15 mouse cellular contexts compared by ENCODE assay signal in the genomic region with DNA sequence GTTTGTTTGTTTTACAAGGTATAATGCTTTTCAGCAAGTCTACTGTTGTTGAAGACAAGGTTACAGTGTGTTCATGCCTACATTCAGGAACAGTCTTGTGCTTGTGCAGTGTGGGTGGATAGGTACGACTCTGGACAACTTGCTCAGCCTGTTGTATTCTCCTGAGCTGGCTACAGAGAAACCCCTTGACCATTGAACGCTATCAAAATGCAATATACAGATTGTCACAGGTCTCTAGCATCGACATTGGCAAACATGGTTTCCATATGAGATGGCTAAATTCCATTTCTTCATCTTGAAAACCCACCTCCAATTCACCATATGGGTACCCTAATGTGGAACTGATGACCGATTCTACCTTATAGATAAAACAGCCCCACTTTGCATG. TPM values are rescaled to one million over a fixed set of nuclear protein-coding genes. Genes with fewer than 3 reads are reported as not detected.
DNase-seq lines count a peak whose midpoint lies in the region; ATAC-seq lines count a peak whose summit lies in the region.
"Had no signal": no experiment of that assay in that cellular context is flagged by ENCODE, and none has a peak within 500 bp of the region (broad histone marks: within the 10 kb centered on the region; RNA-seq: fewer than 3 reads in every experiment).

No protein-coding gene starts in this region.

- peak overlapping the region; percentile 91 for H3K27ac ChIP-seq in forebrain, embryonic 10.5 days
- H3K27ac ChIP-seq in hindbrain, embryonic 13.5 days: peak overlapping the region; percentile 80
- H3K27ac ChIP-seq in midbrain, embryonic 16.5 days (ENCODE audit: low read length): peak overlapping the region; percentile 14
- H3K27ac ChIP-seq: intestine, embryonic 15.5 days; stomach, embryonic 15.5 days had no signal

- 8% methylated on average over 4 of the region's 4 CpGs for WGBS in forebrain, embryonic 10.5 days
- 7% methylated on average over 4 of the region's 4 CpGs for WGBS in hindbrain, embryonic 13.5 days
- WGBS in midbrain, embryonic 16.5 days: 13% methylated on average over 4 of the region's 4 CpGs

- peak; percentile 43 for DNase-seq in embryo, embryonic 10.5 days (ENCODE audit: low spot score)
- DNase-seq in forebrain, embryonic 10.5 days (ENCODE audit: extremely low spot score, low spot score): no peak
- DNase-seq in spleen, postnatal 4 days (ENCODE audit: low spot score in 2 of 2): no peak
- DNase-seq in right cerebral cortex, postnatal 25 days: no peak
- DNase-seq: thymus, postnatal 25 days had no signal

- ATAC-seq in hindbrain, embryonic 13.5 days (ENCODE audit: low FRiP score): no peak
- ATAC-seq in midbrain, embryonic 16.5 days: no peak
- ATAC-seq in granulocyte monocyte progenitor cell, adult 5-6 weeks (replicated peaks; ENCODE audit: poor library complexity, severe bottlenecking): no peak

- H3K9me3 ChIP-seq in forebrain, embryonic 10.5 days: no peaks in the 10 kb centered on the region
- no peaks in the 10 kb centered on the region for H3K9me3 ChIP-seq in hindbrain, embryonic 13.5 days
- H3K9me3 ChIP-seq in midbrain, embryonic 16.5 days (replicated peaks; ENCODE audit: control insufficient read depth, low read length, poor library complexity, severe bottlenecking): no peaks in the 10 kb centered on the region
- H3K9me3 ChIP-seq: intestine, embryonic 15.5 days; stomach, embryonic 15.5 days had no signal

- peaks cover 69% of the 10 kb centered on the region for H3K4me1 ChIP-seq in forebrain, embryonic 10.5 days
- peaks cover 32% of the 10 kb centered on the region for H3K4me1 ChIP-seq in hindbrain, embryonic 13.5 days (replicated peaks)
- peaks cover 9% of the 10 kb centered on the region for H3K4me1 ChIP-seq in midbrain, embryonic 16.5 days (ENCODE audit: control insufficient read depth, insufficient read depth, low read length)
- H3K4me1 ChIP-seq: intestine, embryonic 15.5 days; stomach, embryonic 15.5 days had no signal

- H3K36me3 ChIP-seq in forebrain, embryonic 10.5 days (replicated peaks): peaks cover 11% of the 10 kb centered on the region
- H3K36me3 ChIP-seq in hindbrain, embryonic 13.5 days: no peaks in the 10 kb centered on the region
- H3K36me3 ChIP-seq in midbrain, embryonic 16.5 days (ENCODE audit: control insufficient read depth, insufficient read depth, low read length): no peaks in the 10 kb centered on the region
- H3K36me3 ChIP-seq: intestine, embryonic 15.5 days; stomach, embryonic 15.5 days had no signal

- peak overlapping the region; percentile 85; the same call in 1 of the 2 replicates for H3K4me3 ChIP-seq in forebrain, embryonic 10.5 days
- peak overlapping the region; percentile 33; the same call in 1 of the 2 replicates for H3K4me3 ChIP-seq in hindbrain, embryonic 13.5 days
- H3K4me3 ChIP-seq in midbrain, embryonic 16.5 days (ENCODE audit: low read depth, low read length): no peak overlapping the region; the same call in 1 of the 2 replicates
- H3K4me3 ChIP-seq: intestine, embryonic 15.5 days had no signal

- peak overlapping the region; percentile 53 for H3K4me2 ChIP-seq in hindbrain, embryonic 13.5 days
- peak overlapping the region; percentile 14; the same call in 1 of the 2 replicates for H3K4me2 ChIP-seq in midbrain, embryonic 16.5 days (ENCODE audit: low read length)

- H3K9ac ChIP-seq in hindbrain, embryonic 13.5 days: no peak overlapping the region
- H3K9ac ChIP-seq in midbrain, embryonic 16.5 days (ENCODE audit: low read depth, low read length): no peak overlapping the region
- H3K9ac ChIP-seq: intestine, embryonic 15.5 days; lung, embryonic 14.5 days; stomach, embryonic 15.5 days had no signal

- peaks cover 99% of the 10 kb centered on the region for H3K27me3 ChIP-seq in forebrain, embryonic 10.5 days (ENCODE audit: poor library complexity, severe bottlenecking)
- H3K27me3 ChIP-seq in hindbrain, embryonic 13.5 days: peaks cover 70% of the 10 kb centered on the region
- H3K27me3 ChIP-seq in midbrain, embryonic 16.5 days (ENCODE audit: control insufficient read depth, insufficient read depth, low read depth, low read length): peaks cover 17% of the 10 kb centered on the region
- H3K27me3 ChIP-seq: CH12.LX had no signal

RNA-seq across cellular contexts. Expression of a gene that starts 5.9 kb away (rescaled TPM):
- 24.8 and 41.8 TPM in 2 replicates for polyA plus RNA-seq in forebrain, embryonic 10.5 days (2016; fragmentation: Nextera tagmentation; extraction: Ambion mirVana)
- polyA plus RNA-seq in hindbrain, embryonic 13.5 days (2015; fragmentation: Nextera tagmentation; extraction: Ambion mirVana): 42.7 and 58.2 TPM in 2 replicates
- polyA plus RNA-seq in midbrain, embryonic 16.5 days (2015; fragmentation: Nextera tagmentation; extraction: Ambion mirVana): 55.8 and 154 TPM in 2 replicates
- not detected in 2 replicates for total RNA-seq in granulocyte monocyte progenitor cell, adult 5-6 weeks (2014; fragmentation: Nextera tagmentation)
- total RNA-seq in granulocyte monocyte progenitor cell, adult 5-6 weeks (2017): not detected in 2 replicates
- total RNA-seq: CH12.LX had no signal
- polyA plus RNA-seq: gonadal fat pad, adult 2 months; heart, postnatal 0 days; intestine, embryonic 15.5 days; large intestine, adult 2 months; lung, embryonic 14.5 days had no signal

RNA-seq across cellular contexts. Expression of a gene that starts 9.3 kb away (rescaled TPM):
- 6.2 and 8.9 TPM in 2 replicates for polyA plus RNA-seq in forebrain, embryonic 10.5 days (2016; fragmentation: Nextera tagmentation; extraction: Ambion mirVana)
- polyA plus RNA-seq in hindbrain, embryonic 13.5 days (2015; fragmentation: Nextera tagmentation; extraction: Ambion mirVana): 13.7 and 21.3 TPM in 2 replicates
- 9.1 and 20.6 TPM in 2 replicates for polyA plus RNA-seq in midbrain, embryonic 16.5 days (2015; fragmentation: Nextera tagmentation; extraction: Ambion mirVana)
- not detected in 2 replicates for total RNA-seq in granulocyte monocyte progenitor cell, adult 5-6 weeks (2014; fragmentation: Nextera tagmentation)
- not detected in 2 replicates for total RNA-seq in granulocyte monocyte progenitor cell, adult 5-6 weeks (2017)
- total RNA-seq: CH12.LX had no signal
- polyA plus RNA-seq: gonadal fat pad, adult 2 months; heart, postnatal 0 days; intestine, embryonic 15.5 days; large intestine, adult 2 months; lung, embryonic 14.5 days had no signal

Comparison
In these comparisons a context has a peak if more than half of its experiments do, and no peak if none do; other contexts are left out.
1. H3K27ac ChIP-seq: peak in every context shown above with its lines; median percentile 91 in forebrain, embryonic 10.5 days; 80 in hindbrain, embryonic 13.5 days; 14 in midbrain, embryonic 16.5 days.